Mouse (Mus musculus) thymus, postnatal 25 days (tissue): ENCODE measurements at regions not wholly inside any gene's neighbourhood (a gene's known extent, or its start where the extent isn't known, plus 50 kb on each side); places are given as distances from the start of the nearest gene placed in this dataset.

ENCODE experiments used
- DNase-seq: peaks from one replicate; pipeline ENCODE4 v3.0.0; 2022

- DNase-seq: no peak
These were observed 102.6 kb upstream of the Prickle1 start for GRCm38 (mm10) chr15:93698182-93698822.

- DNase-seq: no peak
These were observed 95.0 kb upstream of the Prickle1 start for GRCm38 (mm10) chr15:93690717-93691116.

GRCm38 (mm10) chr15:93690011-93690410 is 94.3 kb upstream of the Prickle1 start:
- DNase-seq: no peak

GRCm38 (mm10) chr15:93686385-93686784 is 90.7 kb upstream of the Prickle1 start:
- no peak for DNase-seq

- DNase-seq: no peak
These were observed 85.9 kb upstream of the Prickle1 start for GRCm38 (mm10) chr15:93681602-93682001.

- no peak for DNase-seq
These were observed 79.9 kb upstream of the Prickle1 start for GRCm38 (mm10) chr15:93675624-93676023.

- DNase-seq: no peak
These were observed 78.3 kb upstream of the Prickle1 start for GRCm38 (mm10) chr15:93673976-93674375.

GRCm38 (mm10) chr15:93663876-93664275 is 68.2 kb upstream of the Prickle1 start:
- no peak for DNase-seq

GRCm38 (mm10) chr15:93662601-93663000 is 66.9 kb upstream of the Prickle1 start:
- no peak for DNase-seq

GRCm38 (mm10) chr15:93661801-93662200 is 66.1 kb upstream of the Prickle1 start:
- no peak for DNase-seq

- no peak for DNase-seq
These were observed 65.4 kb upstream of the Prickle1 start for GRCm38 (mm10) chr15:93660952-93661648.

GRCm38 (mm10) chr15:93657171-93657570 is 61.5 kb upstream of the Prickle1 start:
- no peak for DNase-seq

- DNase-seq: no peak
These were observed 61.0 kb upstream of the Prickle1 start for GRCm38 (mm10) chr15:93656713-93657112.

- no peak for DNase-seq
These were observed 60.1 kb upstream of the Prickle1 start for GRCm38 (mm10) chr15:93655743-93656142.

GRCm38 (mm10) chr15:93655243-93655642 is 59.6 kb upstream of the Prickle1 start:
- no peak for DNase-seq

GRCm38 (mm10) chr15:93653378-93653777 is 57.7 kb upstream of the Prickle1 start:
- DNase-seq: no peak

- no peak for DNase-seq
These were observed 55.5 kb upstream of the Prickle1 start for GRCm38 (mm10) chr15:93650981-93651757.

GRCm38 (mm10) chr15:93650009-93650522 is 54.4 kb upstream of the Prickle1 start:
- DNase-seq: no peak

GRCm38 (mm10) chr15:93648646-93649045 is 53.0 kb upstream of the Prickle1 start:
- no peak for DNase-seq

GRCm38 (mm10) chr15:93646820-93647219 is 51.1 kb upstream of the Prickle1 start:
- DNase-seq: no peak

GRCm38 (mm10) chr15:93645950-93646349 is 50.3 kb upstream of the Prickle1 start:
- no peak for DNase-seq
